Mouse (Mus musculus): ENCODE results near the gene Ppp1r36. TPM values are rescaled to one million over a fixed set of nuclear protein-coding genes. Genes with fewer than 3 reads are reported as not detected.
A peak's percentile ranks its signal among the peaks of the same experiment; 100 is the strongest.

Gene Ppp1r36
- polyA plus RNA-seq, 1 experiment from 2014 or later = 2.6 TPM

- H3K4me1 ChIP-seq (replicated peaks; ENCODE audit: control insufficient read depth, insufficient read depth, low read length) = no peaks in the 10 kb centered on the region
- no peak overlapping the region for H3K4me3 ChIP-seq (replicated peaks; ENCODE audit: low read length)
- no peak overlapping the region for H3K4me2 ChIP-seq (replicated peaks)
- DNase-seq (ENCODE audit: low spot score) (no peak), ATAC-seq (ENCODE audit: low FRiP score) (no peak)
- H3K27ac ChIP-seq = no peak overlapping the region
- no peaks in the 10 kb centered on the region for H3K9me3 ChIP-seq (ENCODE audit: control insufficient read depth, low read length)
- peaks cover 6% of the 10 kb centered on the region for H3K36me3 ChIP-seq (replicated peaks; ENCODE audit: control insufficient read depth, insufficient read depth)
- H3K27me3 ChIP-seq (ENCODE audit: control insufficient read depth, insufficient read depth, low read length) = no peaks in the 10 kb centered on the region
- no peak overlapping the region for H3K9ac ChIP-seq
- WGBS = 78% methylated on average over 3 of the region's 3 CpGs
These were observed 25.6 kb upstream of the Ppp1r36 start for GRCm38 (mm10) chr12:76391595-76392271.

- Histone ChIP-seq H3K4me1 (replicated peaks; ENCODE audit: control insufficient read depth, insufficient read depth, low read length) (no peaks in the 10 kb centered on the region), H3K9me3 (ENCODE audit: control insufficient read depth, low read length) (no peaks in the 10 kb centered on the region), H3K27ac (no peak overlapping the region), H3K36me3 (replicated peaks; ENCODE audit: control insufficient read depth, insufficient read depth) (no peaks in the 10 kb centered on the region), H3K27me3 (ENCODE audit: control insufficient read depth, insufficient read depth, low read length) (no peaks in the 10 kb centered on the region), H3K4me2 (replicated peaks) (no peak overlapping the region), H3K4me3 (replicated peaks; ENCODE audit: low read length) (no peak overlapping the region), H3K9ac (no peak overlapping the region)
- DNase-seq (ENCODE audit: low spot score) = no peak
- ATAC-seq (ENCODE audit: low FRiP score) = no peak
- 84% methylated on average over 5 of the region's 5 CpGs for WGBS
These were observed 24.4 kb upstream of the Ppp1r36 start for GRCm38 (mm10) chr12:76392979-76393378.

GRCm38 (mm10) chr12:76397281-76397680, 20.1 kb upstream of the Ppp1r36 start:
- Histone ChIP-seq H3K4me1 (replicated peaks; ENCODE audit: control insufficient read depth, insufficient read depth, low read length) (no peaks in the 10 kb centered on the region), H3K9me3 (ENCODE audit: control insufficient read depth, low read length) (no peaks in the 10 kb centered on the region), H3K9ac (no peak overlapping the region), H3K4me3 (replicated peaks; ENCODE audit: low read length) (no peak overlapping the region), H3K36me3 (replicated peaks; ENCODE audit: control insufficient read depth, insufficient read depth) (no peaks in the 10 kb centered on the region), H3K4me2 (replicated peaks) (no peak overlapping the region), H3K27ac (no peak overlapping the region), H3K27me3 (ENCODE audit: control insufficient read depth, insufficient read depth, low read length) (peaks cover 9% of the 10 kb centered on the region)
- ATAC-seq (ENCODE audit: low FRiP score) = no peak
- no peak for DNase-seq (ENCODE audit: low spot score)
- 91% methylated on average over 5 of the region's 5 CpGs for WGBS

GRCm38 (mm10) chr12:76401674-76402073, 15.7 kb upstream of the Ppp1r36 start:
- Histone ChIP-seq H3K4me3 (replicated peaks; ENCODE audit: low read length) (no peak overlapping the region), H3K4me2 (replicated peaks) (no peak overlapping the region), H3K27me3 (ENCODE audit: control insufficient read depth, insufficient read depth, low read length) (peaks cover 37% of the 10 kb centered on the region), H3K27ac (no peak overlapping the region), H3K9ac (no peak overlapping the region), H3K36me3 (replicated peaks; ENCODE audit: control insufficient read depth, insufficient read depth) (no peaks in the 10 kb centered on the region), H3K9me3 (ENCODE audit: control insufficient read depth, low read length) (no peaks in the 10 kb centered on the region), H3K4me1 (replicated peaks; ENCODE audit: control insufficient read depth, insufficient read depth, low read length) (peaks cover 12% of the 10 kb centered on the region; the same call in 1 of the 2 replicates)
- DNase-seq (ENCODE audit: low spot score) = no peak
- ATAC-seq (ENCODE audit: low FRiP score) = no peak
- 58% methylated on average over 3 of the region's 3 CpGs for WGBS

GRCm38 (mm10) chr12:76402991-76403885, 14.1 kb upstream of the Ppp1r36 start:
- Histone ChIP-seq H3K27me3 (ENCODE audit: control insufficient read depth, insufficient read depth, low read length) (peaks cover 51% of the 10 kb centered on the region), H3K27ac (peak overlapping the region; percentile 86), H3K4me3 (replicated peaks; ENCODE audit: low read length) (peak overlapping the region; percentile 66), H3K36me3 (replicated peaks; ENCODE audit: control insufficient read depth, insufficient read depth) (no peaks in the 10 kb centered on the region), H3K4me2 (replicated peaks) (peak overlapping the region; percentile 74), H3K9me3 (ENCODE audit: control insufficient read depth, low read length) (no peaks in the 10 kb centered on the region), H3K9ac (peak overlapping the region; percentile 60), H3K4me1 (replicated peaks; ENCODE audit: control insufficient read depth, insufficient read depth, low read length) (peaks cover 12% of the 10 kb centered on the region; the same call in 1 of the 2 replicates)
- under 1% methylated on average over 54 of the region's 54 CpGs for WGBS
- no peak for DNase-seq (ENCODE audit: low spot score)
- ATAC-seq (ENCODE audit: low FRiP score) = peak; percentile 90

GRCm38 (mm10) chr12:76403886-76404537, 13.3 kb upstream of the Ppp1r36 start, which contains the start of gene Hspa2:
TSS of gene Hspa2 (plus strand) at chr12:76404176.
- under 1% methylated on average over 53 of the region's 54 CpGs for whole genome bisulfite sequencing
- Histone ChIP-seq H3K4me2 (replicated peaks) (peak within 1 kb of the TSS; percentile 74), H3K27me3 (ENCODE audit: control insufficient read depth, insufficient read depth, low read length) (peaks cover 54% of the 10 kb centered on the region)

GRCm38 (mm10) chr12:76404836-76405182, 12.5 kb upstream of the Ppp1r36 start:
- Histone ChIP-seq H3K4me3 (replicated peaks; ENCODE audit: low read length) (peak overlapping the region; percentile 66), H3K36me3 (replicated peaks; ENCODE audit: control insufficient read depth, insufficient read depth) (no peaks in the 10 kb centered on the region), H3K4me1 (replicated peaks; ENCODE audit: control insufficient read depth, insufficient read depth, low read length) (peaks cover 12% of the 10 kb centered on the region; the same call in 1 of the 2 replicates), H3K9me3 (ENCODE audit: control insufficient read depth, low read length) (no peaks in the 10 kb centered on the region), H3K4me2 (replicated peaks) (peak overlapping the region; percentile 74), H3K27ac (no peak overlapping the region), H3K9ac (peak overlapping the region; percentile 6; the same call in 1 of the 2 replicates), H3K27me3 (ENCODE audit: control insufficient read depth, insufficient read depth, low read length) (peaks cover 54% of the 10 kb centered on the region)
- 6% methylated on average over 20 of the region's 20 CpGs for WGBS
- no peak for DNase-seq (ENCODE audit: low spot score)
- ATAC-seq (ENCODE audit: low FRiP score) = no peak

More at GRCm38 (mm10) chr12:76403886-76404537, 13.3 kb upstream of the Ppp1r36 start, which contains the start of gene Hspa2:
- Histone ChIP-seq H3K4me3 (replicated peaks; ENCODE audit: low read length) (peak within 1 kb of the TSS; percentile 66), H3K4me1 (replicated peaks; ENCODE audit: control insufficient read depth, insufficient read depth, low read length) (peaks cover 12% of the 10 kb centered on the region; the same call in 1 of the 2 replicates), H3K36me3 (replicated peaks; ENCODE audit: control insufficient read depth, insufficient read depth) (no peaks in the 10 kb centered on the region), H3K27ac (peak within 1 kb of the TSS; percentile 86), H3K9ac (peak within 1 kb of the TSS; percentile 60), H3K9me3 (ENCODE audit: control insufficient read depth, low read length) (no peaks in the 10 kb centered on the region)
- ATAC-seq (ENCODE audit: low FRiP score) = peak; percentile 96
- peak; percentile 99 for DNase-seq (ENCODE audit: low spot score)

GRCm38 (mm10) chr12:76405183-76405970, 12.0 kb upstream of the Ppp1r36 start:
- no peaks in the 10 kb centered on the region for H3K9me3 ChIP-seq (ENCODE audit: control insufficient read depth, low read length)
- H3K4me2 ChIP-seq (replicated peaks) = peak overlapping the region; percentile 74
- H3K36me3 ChIP-seq (replicated peaks; ENCODE audit: control insufficient read depth, insufficient read depth) = no peaks in the 10 kb centered on the region
- H3K4me3 ChIP-seq (replicated peaks; ENCODE audit: low read length) = peak overlapping the region; percentile 66
- DNase-seq (ENCODE audit: low spot score) = no peak
- peaks cover 12% of the 10 kb centered on the region; the same call in 1 of the 2 replicates for H3K4me1 ChIP-seq (replicated peaks; ENCODE audit: control insufficient read depth, insufficient read depth, low read length)
- peaks cover 54% of the 10 kb centered on the region for H3K27me3 ChIP-seq (ENCODE audit: control insufficient read depth, insufficient read depth, low read length)
- ATAC-seq (ENCODE audit: low FRiP score) = no peak
- H3K9ac ChIP-seq = no peak overlapping the region; the same call in 1 of the 2 replicates
- WGBS = 3% methylated on average over 64 of the region's 64 CpGs
- H3K27ac ChIP-seq = no peak overlapping the region

Measured in hindbrain, embryonic 14.5 days (tissue).